Mouse (Mus musculus) spleen, adult 2 months (tissue): Measurements from ENCODE around the gene Heyl. TPM values are rescaled to one million over a fixed set of nuclear protein-coding genes. Genes with fewer than 3 reads are reported as not detected.
"Not testable (repeated sequence)": the region's sequence is repeated elsewhere in the genome, so short reads cannot be mapped to it uniquely, and the experiment has no call there.

ENCODE experiments used
- DNase-seq, 2 experiments: peaks; one replicate each; pipeline versions ENCODE4 v3.0.0 to v3.0.0-alpha.2; 2012 to 2021; ENCODE audit warnings: low spot score in 2 of 2, low read depth in 1 of 2
- H3K27ac ChIP-seq: fragments of 200-500 bp; 2 replicates; pipeline ENCODE4 v1.5.1; 2012; ENCODE audit warnings: low read length, inconsistent platforms; ENCODE audit not compliant: insufficient read depth
- H3K27me3 ChIP-seq: fragments of 200-500 bp; 2 replicates; pipeline ENCODE4 v1.6.1; 2012; ENCODE audit warnings: mild to moderate bottlenecking, moderate library complexity, low read length, inconsistent platforms; ENCODE audit not compliant: control insufficient read depth, insufficient read depth
- H3K36me3 ChIP-seq: fragments of 200-500 bp; 2 replicates; pipeline ENCODE4 v1.6.1; 2012; ENCODE audit warnings: mild to moderate bottlenecking, low read length, inconsistent platforms; ENCODE audit not compliant: control insufficient read depth, insufficient read depth
- H3K4me1 ChIP-seq: fragments of 200-500 bp; 2 replicates; pipeline ENCODE4 v1.6.1; 2011; ENCODE audit warnings: inconsistent platforms; ENCODE audit not compliant: control insufficient read depth, insufficient read depth, insufficient read length
- H3K4me3 ChIP-seq: fragments of 200-500 bp; 2 replicates; pipeline ENCODE4 v1.5.1; 2011; ENCODE audit warnings: mild to moderate bottlenecking, inconsistent platforms; ENCODE audit not compliant: insufficient read depth, insufficient read length; ENCODE audit errors: extremely low read depth
- CTCF ChIP-seq: fragments of 200-500 bp; IDR thresholded peaks from 2 replicates; pipeline ENCODE4 v1.5.1; 2011; ENCODE audit warnings: mild to moderate bottlenecking, inconsistent platforms; ENCODE audit not compliant: insufficient read depth, insufficient read length, insufficient replicate concordance; ENCODE audit errors: extremely low read depth
- POLR2A ChIP-seq: fragments of 200-500 bp; IDR thresholded peaks from 2 replicates; pipeline ENCODE4 v1.6.1; 2011; ENCODE audit warnings: low read depth, low read length, inconsistent platforms
- WGBS: fragments of 180-500 bp; shearing (Covaris S2); methylation state at CpG from one replicate; pipeline ENCODE4 v1.1.7; 2018; 5-methylcytosine and 5-hydroxymethylcytosine counted together
- polyA plus RNA-seq: library from polyadenylated mRNA; depleted of rRNA; stranded (reverse); fragments of >200 nt; gene quantifications from 2 replicates; pipeline ENCODE4 v1.2.3, GENCODE M21; 2012

The Heyl gene
- polyA plus RNA-seq, 1 experiment = 2.9 TPM

DNA sequence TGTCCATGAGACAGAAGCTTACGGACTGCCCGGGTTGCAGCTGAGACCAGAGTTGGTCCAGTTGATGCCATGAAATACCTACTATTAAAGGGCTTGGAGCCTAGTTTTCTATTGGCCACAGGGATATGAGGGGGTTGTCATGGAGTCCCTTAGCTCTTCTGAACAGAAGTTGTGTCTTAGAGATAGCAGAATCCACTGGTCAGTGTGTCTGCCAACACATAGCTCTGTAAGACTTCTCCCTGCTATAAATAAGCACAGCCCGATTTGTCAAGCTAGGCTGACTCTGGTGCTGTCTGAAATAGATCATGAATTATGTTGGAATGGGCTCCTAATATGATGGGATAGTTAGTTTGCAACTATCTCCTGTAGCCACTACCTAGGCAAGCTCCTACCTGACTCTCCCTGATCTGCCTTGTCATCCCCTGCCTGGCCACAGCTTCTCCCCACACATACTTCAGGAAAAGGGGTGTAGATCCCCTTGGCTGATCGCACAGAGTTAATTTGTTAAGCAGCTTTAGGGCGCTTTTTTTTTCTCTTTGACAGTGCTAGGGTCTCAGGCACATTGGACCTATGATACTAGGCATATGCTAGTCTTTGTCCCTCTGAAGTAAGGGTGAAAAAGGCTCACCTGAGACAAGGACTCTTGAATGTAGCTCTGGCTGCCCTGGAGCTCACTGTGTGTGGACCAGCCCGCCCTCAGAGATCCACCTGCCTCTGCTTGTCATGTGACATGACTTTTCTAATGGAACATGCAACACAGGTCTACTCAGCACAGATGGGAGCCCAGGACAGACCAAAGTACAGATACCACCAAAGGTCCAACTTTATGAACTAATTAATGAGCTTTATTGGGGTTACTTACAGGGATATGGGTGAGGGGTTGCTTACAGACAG, 51.6 kb downstream of the Heyl start:
- no peak overlapping the region for H3K4me3 ChIP-seq
- TF ChIP-seq POLR2A (no peak), CTCF (no peak)
- H3K4me1 ChIP-seq = peaks cover 7% of the 10 kb centered on the region; the same call in 1 of the 2 replicates
- 68% methylated on average over 6 of the region's 6 CpGs for WGBS
- no peak for DNase-seq
- H3K36me3 ChIP-seq = peaks cover 16% of the 10 kb centered on the region
- H3K27me3 ChIP-seq = no peaks in the 10 kb centered on the region
- H3K27ac ChIP-seq = peak overlapping the region; percentile 8; the same call in 1 of the 2 replicates

DNA sequence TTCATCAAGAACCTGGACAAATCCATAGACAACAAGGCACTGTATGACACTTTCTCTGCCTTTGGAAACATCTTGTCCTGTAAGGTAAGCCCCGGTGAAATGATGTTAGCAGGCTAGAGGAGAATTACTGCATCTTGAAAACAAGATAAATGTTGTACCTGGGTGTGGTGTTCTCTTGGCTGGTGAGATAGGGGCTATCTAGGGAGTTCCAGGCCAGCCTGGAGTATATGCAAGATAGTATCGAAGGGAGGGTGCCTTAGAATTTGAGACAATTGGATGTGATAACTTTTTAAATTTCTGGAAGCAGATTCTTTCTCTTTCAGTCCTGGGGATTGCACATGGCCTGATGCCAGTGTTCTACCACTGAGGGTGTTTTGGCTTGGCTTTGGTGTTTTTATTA, 53.4 kb downstream of the Heyl start:
- DNase-seq = no peak
- Histone ChIP-seq H3K27me3 (no peaks in the 10 kb centered on the region), H3K36me3 (peaks cover 24% of the 10 kb centered on the region), H3K4me1 (peaks cover 7% of the 10 kb centered on the region; the same call in 1 of the 2 replicates), H3K27ac (no peak overlapping the region), H3K4me3 (no peak overlapping the region)
- WGBS = 81% methylated on average over 2 of the region's 2 CpGs
- no peak for TF ChIP-seq POLR2A
- TF ChIP-seq CTCF = no peak

DNA sequence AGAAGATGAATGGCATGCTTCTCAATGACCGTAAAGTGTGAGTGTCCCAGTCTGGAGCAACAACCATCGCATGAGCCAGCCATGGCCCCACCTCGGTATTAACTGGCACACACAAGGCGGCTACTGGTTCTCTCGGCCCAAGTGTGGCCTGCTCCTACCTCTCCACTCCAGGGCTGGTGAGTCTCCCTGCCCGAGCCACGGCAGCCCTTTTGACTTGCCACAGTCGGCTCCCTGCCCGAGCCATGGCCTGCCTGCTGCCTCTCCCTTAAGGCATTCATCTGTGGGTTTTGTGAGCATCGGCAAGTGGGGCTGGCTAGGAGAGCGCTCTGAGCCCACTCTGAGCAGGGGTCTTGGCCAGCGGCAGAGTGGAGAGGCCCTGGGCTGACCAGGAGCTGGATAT, 55.7 kb downstream of the Heyl start:
- 97% methylated on average over 12 of the region's 12 CpGs for WGBS
- TF ChIP-seq CTCF = no peak
- no peak for TF ChIP-seq POLR2A

DNA sequence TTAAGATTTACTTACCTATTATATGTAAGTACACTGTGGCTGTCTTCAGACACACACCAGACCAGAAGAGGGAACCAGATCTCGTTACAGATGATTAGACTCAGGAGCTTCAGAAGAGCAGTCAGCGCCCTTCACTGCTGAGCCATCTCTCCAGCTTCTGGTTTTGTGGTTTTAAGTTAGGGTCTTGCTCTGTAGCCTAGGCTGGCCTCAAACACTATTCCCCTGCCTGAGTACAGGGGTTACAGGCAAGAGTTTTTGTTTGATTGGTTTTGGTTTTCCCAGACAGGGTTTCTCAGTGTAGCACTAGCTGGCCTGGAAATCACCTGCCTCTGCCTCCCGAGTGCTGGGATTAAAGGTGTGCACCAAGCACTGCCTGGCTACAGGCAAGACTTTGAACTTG, 59.0 kb downstream of the Heyl start:
- H3K36me3 ChIP-seq = peaks cover 66% of the 10 kb centered on the region
- no peaks in the 10 kb centered on the region for H3K4me1 ChIP-seq
- H3K27ac ChIP-seq = no peak overlapping the region
- no peaks in the 10 kb centered on the region for H3K27me3 ChIP-seq
- TF ChIP-seq POLR2A (no peak), CTCF (no peak)
- WGBS = 84% methylated on average over 3 of the region's 3 CpGs
- H3K4me3 ChIP-seq = no peak overlapping the region
- DNase-seq = no peak

More for the DNA sequence above, 55.7 kb downstream of the Heyl start:
- H3K36me3 ChIP-seq = peaks cover 40% of the 10 kb centered on the region
- H3K4me3 ChIP-seq = no peak overlapping the region
- no peaks in the 10 kb centered on the region for H3K27me3 ChIP-seq
- H3K4me1 ChIP-seq = peaks cover 3% of the 10 kb centered on the region; the same call in 1 of the 2 replicates
- H3K27ac ChIP-seq = no peak overlapping the region
- no peak for DNase-seq

DNA sequence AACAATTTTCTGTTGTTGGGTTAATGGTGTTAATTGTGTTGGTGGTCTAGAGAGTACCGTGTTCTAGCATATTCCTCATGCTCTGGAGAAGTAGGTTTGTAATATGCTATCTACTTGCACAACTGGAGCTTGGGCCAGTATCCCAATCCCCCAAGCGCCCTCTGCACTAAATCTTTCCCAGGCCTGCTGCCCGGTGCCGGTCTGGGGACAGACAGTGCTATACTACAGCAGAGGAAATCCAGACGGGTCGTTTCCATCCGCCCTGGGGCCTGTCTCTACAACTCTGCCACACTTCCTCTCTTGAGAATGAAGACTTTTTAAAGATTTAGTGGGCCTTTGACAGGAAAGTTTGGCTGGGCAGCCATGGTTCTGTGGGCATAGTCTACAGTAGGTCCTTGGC, 59.6 kb downstream of the Heyl start:
- no peak for DNase-seq
- 86% methylated on average over 7 of the region's 7 CpGs for whole genome bisulfite sequencing
- no peak for TF ChIP-seq CTCF
- TF ChIP-seq POLR2A = no peak
- H3K4me1 ChIP-seq = no peaks in the 10 kb centered on the region
- no peak overlapping the region for H3K4me3 ChIP-seq
- no peaks in the 10 kb centered on the region for H3K27me3 ChIP-seq
- H3K27ac ChIP-seq = no peak overlapping the region
- H3K36me3 ChIP-seq = peaks cover 67% of the 10 kb centered on the region

DNA sequence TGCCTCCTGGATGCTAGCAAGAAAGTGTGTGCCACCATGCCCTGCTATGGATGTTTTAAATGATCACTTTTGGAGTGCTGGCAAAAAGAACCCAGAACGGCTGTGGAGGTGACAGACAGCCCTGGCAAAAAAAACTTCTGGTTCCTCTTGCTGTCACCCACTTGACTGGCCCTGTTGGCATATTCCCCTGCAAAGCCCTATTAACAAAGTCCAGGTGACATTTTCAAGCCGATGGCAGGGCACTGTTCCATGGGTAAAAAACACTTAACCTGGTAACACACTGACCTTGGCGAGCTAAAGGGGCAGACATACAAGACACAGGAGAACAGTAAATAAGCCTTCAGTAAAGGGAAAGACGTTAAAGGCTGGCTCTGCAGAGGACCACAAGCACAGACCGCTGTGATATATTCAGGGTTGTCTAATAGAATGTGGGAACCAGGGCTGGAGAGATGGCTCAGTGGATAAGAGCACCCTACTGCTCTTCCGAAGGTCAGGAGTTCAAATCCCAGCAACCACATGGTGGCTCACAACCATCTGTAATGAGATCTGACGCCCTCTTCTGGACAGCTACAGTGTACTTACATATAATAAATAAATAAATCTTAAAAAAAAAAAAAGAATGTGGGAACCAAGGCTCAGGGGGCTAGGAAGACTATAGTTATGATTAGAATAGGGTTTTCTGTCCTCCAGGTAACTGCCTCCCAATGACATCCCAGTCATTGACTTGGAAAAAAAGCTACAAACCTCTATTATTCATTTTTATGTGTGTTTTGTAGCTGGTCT, 60.5 kb downstream of the Heyl start:
- WGBS = 84% methylated on average over 7 of the region's 7 CpGs
- TF ChIP-seq POLR2A (no peak), CTCF (no peak)

DNA sequence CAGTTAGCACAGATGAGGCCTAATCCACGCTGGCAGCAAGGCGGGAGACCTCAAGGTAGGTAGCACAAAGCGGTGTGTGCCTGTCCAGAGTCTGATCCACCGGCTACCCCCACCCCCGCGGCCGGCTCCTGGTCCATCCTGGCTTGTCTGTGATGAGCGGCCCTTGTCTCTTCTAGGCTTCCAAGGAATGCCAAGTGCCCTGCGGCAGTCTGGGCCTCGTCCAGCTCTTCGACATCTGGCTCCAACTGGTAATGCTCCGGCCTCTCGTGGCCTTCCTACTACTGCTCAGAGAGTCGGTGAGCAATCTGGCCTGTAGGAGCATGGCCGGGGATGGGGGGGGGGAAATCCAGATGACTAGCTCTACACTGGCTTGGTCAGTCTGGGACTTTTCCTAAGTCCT, 61.7 kb downstream of the Heyl start:
- H3K4me3 ChIP-seq, H3K27me3 ChIP-seq, H3K4me1 ChIP-seq, DNase-seq, H3K27ac ChIP-seq: not testable (repeated sequence)
- peaks cover 66% of the 10 kb centered on the region for H3K36me3 ChIP-seq
- WGBS = 97% methylated on average over 15 of the region's 15 CpGs

More for the DNA sequence above, 60.5 kb downstream of the Heyl start:
- Histone ChIP-seq H3K27me3 (no peaks in the 10 kb centered on the region), H3K4me3 (no peak overlapping the region), H3K4me1 (no peaks in the 10 kb centered on the region), H3K27ac (no peak overlapping the region), H3K36me3 (peaks cover 66% of the 10 kb centered on the region)
- DNase-seq = no peak
